Comparison of ENCODE assay signal across 22 mouse cellular contexts in genomic region chr17:35731431-35732145, GRCm38 (mm10). TPM values are rescaled to one million over a fixed set of nuclear protein-coding genes. Genes with fewer than 3 reads are reported as not detected.
DNase-seq lines count a peak whose midpoint lies in the region; ATAC-seq and TF ChIP-seq lines count a peak whose summit lies in the region.
"Had no signal": no experiment of that assay in that cellular context is flagged by ENCODE, and none has a peak within 500 bp of the region (broad histone marks: within the 10 kb centered on the region; RNA-seq: fewer than 3 reads in every experiment).

No protein-coding gene starts in this region.

- no peak overlapping the region for H3K9ac ChIP-seq in intestine, postnatal 0 days (ENCODE audit: low read depth, low read length)
- H3K9ac ChIP-seq: embryonic facial prominence, embryonic 12.5 days; lung, embryonic 14.5 days had no signal

- no peak overlapping the region for H3K4me3 ChIP-seq in intestine, postnatal 0 days (ENCODE audit: low read depth, low read length)
- H3K4me3 ChIP-seq: embryonic facial prominence, embryonic 12.5 days; limb, embryonic 10.5 days had no signal

- no peaks in the 10 kb centered on the region for H3K9me3 ChIP-seq in intestine, postnatal 0 days (ENCODE audit: control insufficient read depth)
- H3K9me3 ChIP-seq: embryonic facial prominence, embryonic 12.5 days; limb, embryonic 10.5 days had no signal

- peak; percentile 89 for DNase-seq in heart, adult 11 months
- DNase-seq in heart, postnatal 10 days = no peak
- peak; percentile 73 for DNase-seq in CD4-positive helper T cell, adult 2 months (ENCODE audit: low read depth, low spot score)
- peak; percentile 64 for DNase-seq in T-cell, adult 2 months (ENCODE audit: low spot score)
- DNase-seq in lung, postnatal 10 days = peak; percentile 34
- DNase-seq in cerebellum, adult 8-10 months = no peak
- no peak for DNase-seq in layer of hippocampus, postnatal 10 days (ENCODE audit: low spot score in 2 of 2)
- DNase-seq: cerebellum, adult 2 months; kidney, adult 11 months; lung, embryonic 14.5 days; retina, postnatal 1 day; thymus, postnatal 14 days had no signal

- intact Hi-C loops in heart, postnatal 10 days (cut with DNase I) = no loop called here

- no peaks in the 10 kb centered on the region for H3K4me1 ChIP-seq in intestine, postnatal 0 days (replicated peaks; ENCODE audit: control insufficient read depth, insufficient read depth, low read length)

- 55% methylated on average over 10 of the region's 10 CpGs for WGBS in intestine, postnatal 0 days

- no peaks in the 10 kb centered on the region for H3K36me3 ChIP-seq in intestine, postnatal 0 days (ENCODE audit: control insufficient read depth, insufficient read depth)
- H3K36me3 ChIP-seq: embryonic facial prominence, embryonic 12.5 days; limb, embryonic 10.5 days had no signal

- no peak for ATAC-seq in intestine, postnatal 0 days
- ATAC-seq: forebrain, embryonic 16.5 days; hindbrain, embryonic 16.5 days; midbrain, embryonic 16.5 days; Patski had no signal

- H3K4me2 ChIP-seq in intestine, postnatal 0 days (replicated peaks; ENCODE audit: low read depth) = no peak overlapping the region
- H3K4me2 ChIP-seq: embryonic facial prominence, embryonic 12.5 days; lung, embryonic 14.5 days had no signal

- TF ChIP-seq CTCF in intestine, postnatal 0 days (IDR thresholded peaks at IDR 0.05; ENCODE audit: low read depth) = no peak

- H3K27ac ChIP-seq in intestine, postnatal 0 days (ENCODE audit: low read depth, low read length) = no peak overlapping the region
- H3K27ac ChIP-seq: embryonic facial prominence, embryonic 12.5 days; kidney, postnatal 0 days; limb, embryonic 10.5 days had no signal

- H3K27me3 ChIP-seq in intestine, postnatal 0 days (replicated peaks; ENCODE audit: control insufficient read depth, insufficient read depth, low read length) = no peaks in the 10 kb centered on the region
- H3K27me3 ChIP-seq: Patski had no signal

RNA-seq across cellular contexts. Expression of gene Ddr1, which starts 27.2 kb away (rescaled TPM):
- 10 to 100 TPM; 56.8 to 66.6 TPM for total RNA-seq in heart, postnatal 10 days (2021)
- polyA plus RNA-seq in intestine, postnatal 0 days (2015; fragmentation: Nextera tagmentation; extraction: Ambion mirVana) = 27.8 and 30.0 TPM in 2 replicates
- total RNA-seq in layer of hippocampus, postnatal 10 days (2021) = 10 to 100 TPM; 49.8 to 50.5 TPM
- total RNA-seq: hematopoietic stem cell, adult 5-6 weeks; megakaryocyte-erythroid progenitor cell, adult 5-6 weeks had no signal

RNA-seq across cellular contexts. Expression of gene Gtf2h4, which starts 58.0 kb away (rescaled TPM):
- 10 to 100 TPM; 15.5 to 18.7 TPM for total RNA-seq in heart, postnatal 10 days (2021)
- 16.9 and 18.1 TPM in 2 replicates for polyA plus RNA-seq in intestine, postnatal 0 days (2015; fragmentation: Nextera tagmentation; extraction: Ambion mirVana)
- total RNA-seq in layer of hippocampus, postnatal 10 days (2021) = 10 to 100 TPM; 23.3 to 24.4 TPM

Comparison
In these comparisons a context has a peak if more than half of its experiments do, and no peak if none do; other contexts are left out.
1. DNase-seq: peak in heart, adult 11 months (single experiment), CD4-positive helper T cell, adult 2 months (single experiment), T-cell, adult 2 months (single experiment) and lung, postnatal 10 days (single experiment); none in heart, postnatal 10 days (0 of 2), cerebellum, adult 8-10 months (single experiment) and layer of hippocampus, postnatal 10 days (0 of 2).